Mouse (Mus musculus) stomach, embryonic 14.5 days (tissue): ENCODE measurements around the gene Spen. TPM values are rescaled to one million over a fixed set of nuclear protein-coding genes. Genes with fewer than 3 reads are reported as not detected.

Experiments used
- ATAC-seq: fragments of 200-750 bp; cut with Nextera tagmentation; 2 replicates; pipeline ENCODE4 v1.8.0; 2017; ENCODE audit warnings: low read depth, moderate TSS enrichment; ENCODE audit not compliant: insufficient number of reproducible peaks, insufficient read depth, low FRiP score
- H3K27ac ChIP-seq: fragments of 300-500 bp; sonication (generic); 2 replicates; pipeline ENCODE4 v1.5.1; 2014; ENCODE audit warnings: mild to moderate bottlenecking, low read length, moderate library complexity, mixed read lengths
- H3K27me3 ChIP-seq: fragments of 300-500 bp; sonication (generic); 2 replicates; pipeline ENCODE4 v1.6.1; 2014; ENCODE audit warnings: low read length, control low read depth, mixed read lengths; ENCODE audit not compliant: control insufficient read depth, insufficient read depth
- H3K36me3 ChIP-seq: fragments of 300-500 bp; sonication (generic); 2 replicates; pipeline ENCODE4 v1.6.1; 2014; ENCODE audit warnings: mild to moderate bottlenecking, control low read depth, low read length, moderate library complexity, mixed read lengths; ENCODE audit not compliant: control insufficient read depth, insufficient read depth
- H3K4me1 ChIP-seq: fragments of 300-500 bp; sonication (generic); 2 replicates; pipeline ENCODE4 v1.6.1; 2014; ENCODE audit warnings: low read length, control low read depth, mixed read lengths; ENCODE audit not compliant: control insufficient read depth, insufficient read depth
- H3K4me2 ChIP-seq: fragments of 300-500 bp; sonication (generic); replicated peaks from 2 replicates; pipeline ENCODE4 v1.6.1; 2014; ENCODE audit warnings: low read depth, low read length, control low read depth
- H3K4me3 ChIP-seq: fragments of 300-500 bp; sonication (generic); 2 replicates; pipeline ENCODE4 v1.5.1; 2014; ENCODE audit warnings: low read depth, low read length, control low read depth
- H3K9ac ChIP-seq: fragments of 300-500 bp; sonication (generic); replicated peaks from 2 replicates; pipeline ENCODE4 v1.6.1; 2014; ENCODE audit warnings: low read depth, mild to moderate bottlenecking, control low read depth, low read length, moderate library complexity, mixed read lengths
- H3K9me3 ChIP-seq: fragments of 300-500 bp; sonication (generic); 2 replicates; pipeline ENCODE4 v1.6.1; 2016; ENCODE audit warnings: low read depth, low read length, control low read depth; ENCODE audit not compliant: control insufficient read depth
- WGBS: fragments of 180-500 bp; shearing (Covaris S2); extraction: QIAGEN DNeasy Blood & Tissue Kit; methylation state at CpG from one replicate; pipeline ENCODE4 v1.1.7; 2014; 5-methylcytosine and 5-hydroxymethylcytosine counted together
- polyA plus RNA-seq: library from polyadenylated mRNA; unstranded; fragments of >200 nt; fragmentation: Nextera tagmentation; extraction: Ambion mirVana; gene quantifications from 2 replicates; pipeline ENCODE4 v1.2.1, GENCODE M21; 2014

Spen gene
- polyA plus RNA-seq, 1 experiment from 2014 or later, result 16.9 TPM

DNA sequence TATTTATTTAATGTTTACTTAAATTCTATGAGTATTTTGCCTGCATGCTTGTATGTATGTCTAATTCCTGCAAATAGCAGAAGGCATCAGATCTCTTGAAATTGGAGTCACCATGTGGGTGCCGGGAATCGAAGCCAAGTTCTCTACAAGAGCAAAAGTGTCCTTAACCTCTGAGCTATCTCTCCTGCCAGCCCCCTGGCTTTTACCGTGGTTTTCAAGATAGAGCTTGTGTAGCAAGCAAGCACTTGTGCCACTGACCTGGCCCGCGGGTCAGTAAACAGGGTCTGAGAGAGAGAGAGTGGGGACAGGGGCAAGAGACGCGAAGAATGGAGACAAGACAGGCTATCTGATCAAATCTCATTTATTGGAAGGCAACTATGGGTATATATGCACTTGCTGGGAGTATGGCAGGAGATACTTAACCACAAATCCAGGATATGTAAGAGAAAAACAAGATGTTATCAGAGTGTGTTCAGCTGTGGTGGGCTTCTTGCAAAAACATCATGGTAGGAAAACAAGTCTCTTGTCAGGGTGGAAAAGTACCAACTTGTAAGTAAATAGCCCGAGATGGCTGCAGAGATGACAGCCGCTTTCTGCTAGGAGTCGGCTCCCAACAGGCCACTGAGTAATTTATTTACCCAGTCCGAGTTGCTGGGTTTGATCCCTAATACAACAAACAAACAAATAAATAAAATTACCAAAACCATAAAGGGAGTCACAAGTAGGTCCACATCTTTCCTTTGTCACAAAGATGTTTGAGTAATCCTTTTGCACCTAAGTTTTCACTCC, 94.6 kb downstream of the Spen start:
- no peak for ATAC-seq
- Histone ChIP-seq H3K36me3 (peaks cover 14% of the 10 kb centered on the region; the same call in 1 of the 2 replicates), H3K27me3 (no peaks in the 10 kb centered on the region), H3K9me3 (no peaks in the 10 kb centered on the region), H3K4me1 (peaks cover 12% of the 10 kb centered on the region), H3K4me2 (peak overlapping the region; percentile 90), H3K9ac (peak overlapping the region; percentile 29; the same call in 1 of the 2 replicates), H3K4me3 (peak overlapping the region; percentile 90), H3K27ac (no peak overlapping the region)
- WGBS, result 45% methylated on average over 11 of the region's 11 CpGs

- H3K36me3 ChIP-seq, result no peaks in the 10 kb centered on the region
- no peak overlapping the region for H3K4me3 ChIP-seq
- no peak overlapping the region for H3K27ac ChIP-seq
- H3K4me1 ChIP-seq, result peaks cover 7% of the 10 kb centered on the region
- no peak overlapping the region for H3K4me2 ChIP-seq
- H3K9ac ChIP-seq, result no peak overlapping the region
- H3K9me3 ChIP-seq, result no peaks in the 10 kb centered on the region
- no peak for ATAC-seq
- H3K27me3 ChIP-seq, result no peaks in the 10 kb centered on the region
These were observed 97.5 kb downstream of the Spen start for GRCm38 (mm10) chr4:141440877-141441276.

DNA sequence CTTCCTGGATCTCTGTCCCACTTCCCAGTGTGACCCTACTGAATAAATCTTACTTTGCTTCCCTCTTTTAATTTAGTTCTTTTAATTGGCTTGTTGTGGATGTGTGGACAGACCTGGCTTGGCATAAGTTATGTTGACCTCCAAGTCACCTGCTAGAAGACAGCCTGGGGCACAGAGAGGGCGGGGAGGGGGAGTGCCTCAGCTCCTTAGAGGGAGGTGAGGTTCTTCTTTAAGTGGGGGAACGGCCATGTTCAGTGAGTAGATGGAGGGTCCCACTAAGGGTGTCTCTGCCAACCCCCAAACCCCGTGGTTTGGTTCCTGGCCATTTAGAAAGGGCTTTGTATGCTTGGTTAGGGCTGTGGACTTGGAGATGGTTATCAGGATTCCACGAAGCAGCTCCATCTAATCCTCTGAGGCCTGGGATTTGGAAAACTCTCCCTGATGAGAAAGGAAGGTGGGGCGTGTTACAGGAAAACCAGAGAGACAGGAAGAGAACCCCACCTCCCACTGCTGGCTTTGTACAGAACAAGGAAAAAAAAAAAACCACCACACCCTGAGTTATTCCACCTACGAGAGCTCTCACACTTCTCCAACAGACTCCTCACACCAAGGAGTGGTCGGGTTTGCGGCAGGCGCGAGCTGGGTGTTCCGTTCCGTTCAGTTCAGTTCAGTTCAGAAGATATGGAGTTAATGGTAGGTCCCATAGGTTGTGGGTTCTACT, 99.2 kb downstream of the Spen start:
- no peaks in the 10 kb centered on the region for H3K9me3 ChIP-seq
- ATAC-seq, result no peak

GRCm38 (mm10) chr4:141435974-141436373, 102.4 kb downstream of the Spen start, which contains the start of gene Srarp:
TSS of gene Srarp (minus strand) at chr4:141436105.
- H3K4me2 ChIP-seq, result no peak within 1 kb of the TSS
- no peak within 1 kb of the TSS for H3K4me3 ChIP-seq
- H3K4me1 ChIP-seq, result no peaks in the 10 kb centered on the region
- H3K36me3 ChIP-seq, result no peaks in the 10 kb centered on the region
- H3K9ac ChIP-seq, result no peak within 1 kb of the TSS
- H3K9me3 ChIP-seq, result no peaks in the 10 kb centered on the region
- ATAC-seq, result no peak
- 67% methylated on average over 1 of the region's 1 CpGs for WGBS
- H3K27me3 ChIP-seq, result no peaks in the 10 kb centered on the region
- H3K27ac ChIP-seq, result no peak within 1 kb of the TSS

More for the DNA sequence above, 99.2 kb downstream of the Spen start:
- Histone ChIP-seq H3K4me1 (no peaks in the 10 kb centered on the region), H3K27me3 (no peaks in the 10 kb centered on the region), H3K4me3 (no peak overlapping the region), H3K27ac (no peak overlapping the region), H3K36me3 (no peaks in the 10 kb centered on the region), H3K9ac (no peak overlapping the region), H3K4me2 (no peak overlapping the region)
- WGBS, result 77% methylated on average over 12 of the region's 12 CpGs

- H3K27me3 ChIP-seq, result no peaks in the 10 kb centered on the region
- 79% methylated on average over 18 of the region's 18 CpGs for WGBS
- no peak for ATAC-seq
These were observed 105.2 kb downstream of the Spen start for GRCm38 (mm10) chr4:141433191-141433590.

GRCm38 (mm10) chr4:141432666-141433065, 105.7 kb downstream of the Spen start:
- Histone ChIP-seq H3K27ac (no peak overlapping the region), H3K9ac (no peak overlapping the region), H3K4me1 (no peaks in the 10 kb centered on the region), H3K9me3 (no peaks in the 10 kb centered on the region), H3K36me3 (no peaks in the 10 kb centered on the region), H3K27me3 (no peaks in the 10 kb centered on the region), H3K4me2 (no peak overlapping the region), H3K4me3 (no peak overlapping the region)
- 58% methylated on average over 14 of the region's 14 CpGs for WGBS
- no peak for ATAC-seq

More at GRCm38 (mm10) chr4:141433191-141433590, 105.2 kb downstream of the Spen start:
- Histone ChIP-seq H3K4me3 (no peak overlapping the region), H3K4me1 (no peaks in the 10 kb centered on the region), H3K27ac (no peak overlapping the region), H3K9me3 (no peaks in the 10 kb centered on the region), H3K4me2 (no peak overlapping the region), H3K36me3 (no peaks in the 10 kb centered on the region), H3K9ac (no peak overlapping the region)

- WGBS, result 45% methylated on average over 9 of the region's 9 CpGs
These were observed 107.4 kb downstream of the Spen start for GRCm38 (mm10) chr4:141430997-141431396.

DNA sequence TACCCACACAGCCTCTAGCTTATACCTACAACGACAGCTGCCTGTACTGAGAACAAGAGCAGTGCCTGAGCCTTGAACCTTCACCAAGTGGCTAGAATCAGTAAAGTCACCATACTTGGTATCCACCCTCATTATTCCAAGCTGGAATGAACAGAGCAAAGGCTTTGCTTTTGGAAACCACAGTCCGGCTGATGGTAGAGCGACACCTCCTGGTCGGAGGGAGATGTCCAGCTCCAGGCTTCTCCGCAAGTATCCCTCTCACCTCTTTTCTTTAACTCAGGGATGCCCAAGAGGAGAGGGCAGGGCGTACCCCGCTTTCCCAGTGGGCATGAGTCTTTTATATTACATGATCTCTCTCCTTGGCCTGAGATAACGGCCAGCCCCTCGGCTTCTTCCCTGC, 108.5 kb downstream of the Spen start:
- Histone ChIP-seq H3K4me3 (no peak overlapping the region), H3K9me3 (no peaks in the 10 kb centered on the region), H3K27me3 (no peaks in the 10 kb centered on the region), H3K27ac (no peak overlapping the region), H3K4me2 (no peak overlapping the region), H3K9ac (no peak overlapping the region), H3K4me1 (peaks cover 17% of the 10 kb centered on the region), H3K36me3 (no peaks in the 10 kb centered on the region)
- 47% methylated on average over 9 of the region's 9 CpGs for WGBS
- no peak for ATAC-seq

More at GRCm38 (mm10) chr4:141430997-141431396, 107.4 kb downstream of the Spen start:
- Histone ChIP-seq H3K27me3 (no peaks in the 10 kb centered on the region), H3K4me2 (no peak overlapping the region), H3K4me3 (no peak overlapping the region), H3K9me3 (no peaks in the 10 kb centered on the region), H3K27ac (no peak overlapping the region), H3K36me3 (no peaks in the 10 kb centered on the region), H3K4me1 (peaks cover 8% of the 10 kb centered on the region), H3K9ac (no peak overlapping the region)
- no peak for ATAC-seq
